Mouse (Mus musculus) retina, postnatal 1 day (tissue): Measurements from ENCODE around the gene Mrc1.

Experiments used
- DNase-seq: peaks from one replicate; pipeline ENCODE4 v3.0.0-alpha.2; 2012

The Mrc1 gene

DNA sequence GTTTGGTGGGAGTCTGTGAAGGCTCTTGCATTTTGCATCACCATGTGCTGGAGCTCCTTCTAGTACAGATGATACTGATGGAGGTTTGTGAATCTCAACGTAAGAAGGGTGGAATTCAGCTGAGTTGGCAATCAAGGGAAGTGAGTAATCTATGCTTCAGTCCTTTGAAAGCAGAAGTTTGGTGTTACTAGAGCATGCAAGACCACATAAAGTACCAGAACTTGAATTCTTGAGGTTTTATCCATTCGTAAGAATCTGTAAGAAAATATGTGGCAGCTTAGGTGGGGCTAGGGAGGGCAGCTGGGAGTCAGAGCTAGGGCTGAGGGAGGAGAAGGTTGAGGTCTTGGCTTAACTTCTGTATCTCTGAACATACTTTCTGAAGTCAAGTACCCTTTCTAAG, 15.5 kb downstream of the Mrc1 start:
- DNase-seq = no peak

DNA sequence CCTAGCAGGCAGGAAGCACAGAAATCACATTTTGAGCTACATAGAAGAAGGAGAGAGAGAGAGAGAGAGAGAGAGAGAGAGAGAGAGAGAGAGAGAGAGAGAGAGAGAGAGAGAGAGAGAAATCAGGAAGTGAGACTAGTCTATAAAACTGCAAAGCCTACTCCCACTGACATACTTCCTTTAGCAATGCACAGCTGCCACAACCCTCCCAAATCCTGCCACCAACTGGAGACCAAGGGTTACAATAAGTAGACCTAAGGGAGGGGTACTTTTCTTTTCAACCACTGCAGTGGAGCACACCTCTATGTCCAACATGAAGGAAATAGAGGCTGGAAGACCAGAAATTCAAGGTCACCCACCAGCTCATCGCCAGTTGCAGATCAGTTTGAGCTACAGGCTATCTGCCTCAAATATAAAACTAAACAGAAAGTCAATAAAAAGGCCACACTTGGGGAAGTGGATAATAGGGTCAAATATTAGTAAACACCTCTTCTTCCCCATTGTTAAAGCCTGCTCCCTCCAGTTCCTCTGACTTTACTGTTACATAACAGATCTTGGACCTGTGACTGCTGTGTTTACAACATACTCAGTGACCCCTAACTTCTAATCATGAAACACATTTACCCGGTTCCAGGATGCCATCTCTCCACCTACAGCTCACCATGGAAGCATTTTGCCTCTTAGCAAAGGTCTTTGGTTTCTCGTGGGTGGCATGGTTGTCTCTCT, 20.8 kb downstream of the Mrc1 start:
- no peak for DNase-seq

GRCm38 (mm10) chr2:14251938-14252337, 22.7 kb downstream of the Mrc1 start:
- DNase-seq = no peak

- no peak for DNase-seq
Measured at GRCm38 (mm10) chr2:14258345-14258850, 29.2 kb downstream of the Mrc1 start.

- no peak for DNase-seq
Measured at GRCm38 (mm10) chr2:14262090-14262489, 32.9 kb downstream of the Mrc1 start.

- DNase-seq = no peak
Measured at GRCm38 (mm10) chr2:14269160-14269559, 40.0 kb downstream of the Mrc1 start.

- no peak for DNase-seq
Measured at GRCm38 (mm10) chr2:14272088-14272487, 42.9 kb downstream of the Mrc1 start.

DNA sequence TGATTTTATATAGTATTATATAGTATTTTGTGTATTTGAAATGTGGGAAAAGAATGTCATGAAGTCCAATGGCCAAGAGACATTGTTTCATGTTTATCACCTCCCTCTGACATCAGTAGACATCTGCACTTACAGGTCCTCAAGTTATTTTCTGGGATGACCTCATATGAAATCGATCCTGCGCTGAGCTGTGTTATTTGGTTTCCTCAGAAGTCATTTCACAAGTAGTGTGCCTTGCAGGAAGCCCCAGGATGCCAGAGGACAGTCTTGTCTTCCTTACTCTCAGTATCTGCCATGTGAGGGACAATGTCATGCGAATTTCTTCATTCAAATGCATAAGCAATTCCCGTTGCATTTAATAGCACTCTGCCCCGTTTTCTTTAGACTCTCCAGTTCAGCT, 46.6 kb downstream of the Mrc1 start:
- no peak for DNase-seq

DNA sequence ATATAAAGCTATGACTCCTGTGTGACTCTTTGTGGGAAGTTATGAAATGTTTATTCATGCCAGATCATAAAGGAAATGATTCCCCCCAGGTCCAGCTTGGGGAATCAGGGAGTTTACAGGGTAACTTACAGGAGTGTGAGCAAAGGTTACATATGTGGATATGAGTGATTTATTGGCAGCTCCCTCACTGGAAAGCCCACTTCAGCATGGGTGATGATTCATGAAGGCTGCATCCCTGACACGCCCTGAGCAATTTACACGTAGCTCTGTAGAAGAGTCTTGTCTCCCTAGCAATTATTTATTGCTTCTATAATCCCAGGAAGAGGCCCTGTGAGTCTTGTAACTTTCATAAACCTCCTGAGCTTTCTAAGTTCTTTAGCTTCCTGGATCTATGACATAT, 50.1 kb downstream of the Mrc1 start:
- no peak for DNase-seq

DNA sequence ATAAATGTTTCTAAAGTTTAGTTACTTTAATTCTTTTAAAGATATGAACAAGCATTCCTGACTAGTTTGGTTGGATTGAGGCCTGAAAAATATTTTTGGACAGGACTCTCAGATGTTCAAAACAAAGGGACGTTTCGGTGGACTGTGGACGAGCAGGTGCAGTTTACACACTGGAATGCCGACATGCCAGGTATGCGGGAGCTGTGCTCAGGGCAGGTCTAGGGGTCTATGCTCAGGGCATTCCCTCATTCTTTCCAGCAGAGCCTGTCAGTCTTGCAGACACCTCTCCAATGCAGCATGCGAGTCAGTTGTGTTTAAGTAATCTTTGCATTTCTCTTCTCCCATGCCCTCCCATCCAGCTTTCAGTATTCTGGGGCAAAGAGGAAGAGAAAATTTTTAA, 50.6 kb downstream of the Mrc1 start:
- no peak for DNase-seq

- peak; percentile 86 for DNase-seq
Measured at GRCm38 (mm10) chr2:14295334-14295733, 66.1 kb downstream of the Mrc1 start.

GRCm38 (mm10) chr2:14312505-14313380, 83.6 kb downstream of the Mrc1 start:
- no peak for DNase-seq

DNA sequence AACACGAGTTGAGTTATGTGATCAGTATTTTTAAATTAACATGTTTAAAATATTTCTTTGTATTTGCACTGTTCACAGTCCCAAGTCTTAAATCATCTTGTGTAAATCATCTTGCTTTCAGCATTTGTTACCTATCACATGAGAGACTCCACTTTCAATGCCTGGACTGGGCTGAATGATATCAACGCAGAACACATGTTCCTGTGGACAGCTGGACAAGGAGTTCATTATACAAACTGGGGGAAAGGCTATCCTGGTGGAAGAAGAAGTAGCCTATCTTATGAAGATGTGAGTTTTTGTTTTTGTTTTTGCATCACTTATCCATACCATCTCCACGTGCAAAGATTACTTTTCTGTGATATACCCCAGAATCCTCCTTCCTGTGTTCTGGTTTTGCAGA, 85.9 kb downstream of the Mrc1 start:
- DNase-seq = no peak

- no peak for DNase-seq
Measured at GRCm38 (mm10) chr2:14341652-14342308, 112.6 kb downstream of the Mrc1 start.

- DNase-seq = no peak
Measured at GRCm38 (mm10) chr2:14342309-14342839, 113.2 kb downstream of the Mrc1 start.
